Mouse (Mus musculus) liver, adult 10 weeks (tissue): ENCODE data around the gene Slc25a36. TPM values are rescaled to one million over a fixed set of nuclear protein-coding genes. Genes with fewer than 3 reads are reported as not detected.

Experiments
- polyA plus RNA-seq: library from polyadenylated mRNA; stranded (reverse); fragments of 350-450 nt; fragmentation: Illumina TruSeq; extraction: RNeasy Lipid Tissue Mini Kit (QIAGEN cat#74804); gene quantifications from one replicate; pipeline ENCODE4 v1.2.3, GENCODE M21; 2014; ENCODE audit warnings: low read depth, low replicate concordance

Slc25a36 gene
- polyA plus RNA-seq: 4.2 TPM

GRCm38 (mm10) chr9:97110571-97111390, at the start of gene Slc25a36:
Slc25a36 (minus strand) TSS chr9:97111157.

Other genes starting within 250 kb of the Slc25a36 start
- 4.4 TPM for gene Pxylp1, start 218.5 kb downstream of the Slc25a36 start, polyA plus RNA-seq
- 0.74 TPM for gene Spsb4, start 92.3 kb downstream of the Slc25a36 start, polyA plus RNA-seq